ENCODE assay signal across 8 mouse cellular contexts in genomic region chr5:142694627-142695340, GRCm38 (mm10). TPM values are rescaled to one million over a fixed set of nuclear protein-coding genes. Genes with fewer than 3 reads are reported as not detected.
DNase-seq lines count a peak whose midpoint lies in the region; ATAC-seq and TF ChIP-seq lines count a peak whose summit lies in the region.

No protein-coding gene starts in this region.

- TF ChIP-seq CTCF in forebrain, postnatal 0 days (IDR thresholded peaks at IDR 0.05; ENCODE audit: low read depth), result no peak

- H3K4me1 ChIP-seq in forebrain, postnatal 0 days (ENCODE audit: insufficient read depth), result peaks cover 5% of the 10 kb centered on the region
- peaks cover 22% of the 10 kb centered on the region for H3K4me1 ChIP-seq in forebrain, embryonic 13.5 days
- H3K4me1 ChIP-seq in limb, embryonic 10.5 days, result 0 out of 2 replicates have a peak, but pooled peaks cover 7% of the 10 kb centered on the region

- no peak overlapping the region for H3K4me3 ChIP-seq in forebrain, postnatal 0 days (ENCODE audit: low read depth, low read length)
- H3K4me3 ChIP-seq in forebrain, embryonic 13.5 days, result no peak overlapping the region
- no peak overlapping the region for H3K4me3 ChIP-seq in limb, embryonic 10.5 days

- WGBS in forebrain, postnatal 0 days, result 18% methylated on average over 12 of the region's 12 CpGs
- 13% methylated on average over 12 of the region's 12 CpGs for WGBS in forebrain, embryonic 13.5 days
- WGBS in limb, embryonic 10.5 days, result 14% methylated on average over 12 of the region's 12 CpGs

- DNase-seq in forebrain, postnatal 0 days, result no peak
- peak; percentile 17 to 25 for DNase-seq in spleen, postnatal 36 days (ENCODE audit: low spot score in 2 of 2)
- DNase-seq in spleen, adult 12 weeks (ENCODE audit: low spot score), result no peak
- peak; percentile 71 for DNase-seq in embryo, embryonic 9.5 days (ENCODE audit: extremely low spot score)
- DNase-seq in limb, embryonic 10.5 days (ENCODE audit: low spot score), result peak; percentile 86
- peak; percentile 44 for DNase-seq in testis, postnatal 14 days (ENCODE audit: low spot score)
- no peak for DNase-seq in left cerebral cortex, adult 18-20 months (ENCODE audit: low spot score in 2 of 2)

- no peaks in the 10 kb centered on the region for H3K36me3 ChIP-seq in forebrain, postnatal 0 days (ENCODE audit: insufficient read depth)
- no peaks in the 10 kb centered on the region for H3K36me3 ChIP-seq in forebrain, embryonic 13.5 days (ENCODE audit: poor library complexity, severe bottlenecking)
- H3K36me3 ChIP-seq in limb, embryonic 10.5 days, result no peaks in the 10 kb centered on the region

- no peaks in the 10 kb centered on the region for H3K9me3 ChIP-seq in forebrain, postnatal 0 days (ENCODE audit: low read length)
- H3K9me3 ChIP-seq in forebrain, embryonic 13.5 days (replicated peaks), result no peaks in the 10 kb centered on the region
- H3K9me3 ChIP-seq in limb, embryonic 10.5 days (replicated peaks), result no peaks in the 10 kb centered on the region

- H3K27ac ChIP-seq in forebrain, postnatal 0 days (ENCODE audit: low read depth, low read length), result no peak overlapping the region
- H3K27ac ChIP-seq in forebrain, embryonic 13.5 days, result no peak overlapping the region; the same call in 1 of the 2 replicates
- H3K27ac ChIP-seq in limb, embryonic 10.5 days, result no peak overlapping the region

- H3K9ac ChIP-seq in forebrain, postnatal 0 days, result no peak overlapping the region
- no peak overlapping the region for H3K9ac ChIP-seq in forebrain, embryonic 13.5 days

- peak overlapping the region; percentile 23; the same call in 1 of the 2 replicates for H3K4me2 ChIP-seq in forebrain, postnatal 0 days (ENCODE audit: low read depth)
- no peak overlapping the region for H3K4me2 ChIP-seq in forebrain, embryonic 13.5 days

- no peaks in the 10 kb centered on the region for H3K27me3 ChIP-seq in forebrain, postnatal 0 days (ENCODE audit: insufficient read depth, low read length)
- H3K27me3 ChIP-seq in forebrain, embryonic 13.5 days, result peaks cover 4% of the 10 kb centered on the region
- H3K27me3 ChIP-seq in limb, embryonic 10.5 days (ENCODE audit: low read depth, poor library complexity, severe bottlenecking), result peaks cover 10% of the 10 kb centered on the region; the same call in 1 of the 2 replicates

- no peak for ATAC-seq in forebrain, postnatal 0 days
- ATAC-seq in forebrain, embryonic 13.5 days, result no peak

RNA-seq across cellular contexts. Expression of gene Slc29a4, which starts 2.5 kb away (rescaled TPM):
- 67.8 and 76.4 TPM in 2 replicates for total RNA-seq in forebrain, postnatal 0 days (2014; rRNA removed)
- polyA plus RNA-seq in forebrain, postnatal 0 days (2015; fragmentation: Nextera tagmentation; extraction: Ambion mirVana), result 104 and 107 TPM in 2 replicates
- polyA plus RNA-seq in forebrain, embryonic 13.5 days (2015; fragmentation: Nextera tagmentation; extraction: Ambion mirVana), result 50.9 and 54.0 TPM in 2 replicates
- 15.5 and 17.5 TPM in 2 replicates for polyA plus RNA-seq in limb, embryonic 10.5 days (2016; fragmentation: Nextera tagmentation; extraction: Ambion mirVana)
- total RNA-seq in left cerebral cortex, adult 18-20 months (2021), result 10 to 100 TPM in 1 of 2 experiments, 1 to 10 TPM in 1; 6.1 to 10.8 TPM

Comparison
In these comparisons a context has a peak if more than half of its experiments do, and no peak if none do; other contexts are left out.
1. DNase-seq: peak in spleen, postnatal 36 days (2 of 2), embryo, embryonic 9.5 days (single experiment), limb, embryonic 10.5 days (single experiment) and testis, postnatal 14 days (single experiment); none in forebrain, postnatal 0 days (single experiment), spleen, adult 12 weeks (single experiment) and left cerebral cortex, adult 18-20 months (0 of 2).